8 mouse cellular contexts compared by ENCODE assay signal in the genomic region with DNA sequence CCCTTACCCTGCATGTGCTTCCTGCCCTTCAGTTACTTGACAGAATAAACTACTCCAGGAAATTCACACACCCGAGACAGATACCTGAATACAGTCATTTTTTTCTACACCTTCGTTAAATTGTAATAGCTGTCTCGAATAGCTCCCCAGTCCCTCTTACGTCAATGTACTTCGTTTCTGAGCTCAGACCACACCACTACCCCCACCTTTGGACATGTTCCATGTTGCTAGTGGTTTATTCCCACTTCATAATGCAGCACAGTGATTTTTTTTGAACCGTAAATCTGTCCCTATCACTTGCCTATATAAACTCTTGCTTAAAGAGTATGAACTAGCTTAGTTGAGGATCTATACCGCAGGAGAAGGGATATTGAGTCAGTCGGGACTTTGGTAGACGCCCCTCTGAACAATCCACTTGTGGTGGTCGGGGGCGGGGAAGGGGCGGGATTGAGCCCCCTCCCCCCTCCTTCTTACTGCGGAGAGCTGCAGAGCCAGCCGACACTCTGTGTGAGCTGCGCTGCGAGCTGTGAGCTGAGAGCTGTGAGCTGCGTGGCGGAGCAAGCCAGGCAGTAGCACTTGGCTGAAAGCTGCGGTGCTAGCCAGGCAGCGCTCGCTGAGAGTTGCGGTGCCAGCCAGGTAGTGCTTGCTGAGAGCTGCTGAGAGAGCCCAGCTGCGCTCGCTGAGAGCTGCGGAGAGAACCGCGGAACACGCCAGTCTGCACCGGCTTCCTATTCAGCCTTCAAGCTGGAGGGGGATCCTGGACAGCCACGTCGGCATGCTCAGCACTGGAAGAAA. TPM values are rescaled to one million over a fixed set of nuclear protein-coding genes. Genes with fewer than 3 reads are reported as not detected.
DNase-seq lines count a peak whose midpoint lies in the region; ATAC-seq lines count a peak whose summit lies in the region.

A gene (plus strand): TSS at position 501 of the 795 bp plus-strand sequence.

- peak within 1 kb of the TSS; percentile 79 for H3K27ac ChIP-seq in forebrain, embryonic 13.5 days

- H3K36me3 ChIP-seq in forebrain, embryonic 13.5 days (ENCODE audit: poor library complexity, severe bottlenecking): peaks cover 9% of the 10 kb centered on the region; the same call in 1 of the 2 replicates

- H3K9ac ChIP-seq in forebrain, embryonic 13.5 days: peak within 1 kb of the TSS; percentile 72

- peak; percentile 11 for DNase-seq in kidney, postnatal 10 days
- no peak for DNase-seq in kidney, adult 9 months
- no peak for DNase-seq in adrenal gland, postnatal 4 days (ENCODE audit: low spot score in 2 of 2)
- DNase-seq in liver: peak; percentile 24
- peak; percentile 22 for DNase-seq in right cerebral cortex, postnatal 14 days
- no peak for DNase-seq in layer of hippocampus, adult 9-10 months (ENCODE audit: low spot score)
- DNase-seq in thymus, postnatal 10 days (ENCODE audit: low spot score in 2 of 2): no peak

- peak within 1 kb of the TSS; percentile 69 for H3K4me2 ChIP-seq in forebrain, embryonic 13.5 days

- H3K4me3 ChIP-seq in forebrain, embryonic 13.5 days: peak within 1 kb of the TSS; percentile 55

- peak; percentile 96 for ATAC-seq in forebrain, embryonic 13.5 days

- 27% methylated on average over 31 of the region's 31 CpGs for whole genome bisulfite sequencing in forebrain, embryonic 13.5 days

- peaks cover 39% of the 10 kb centered on the region for H3K9me3 ChIP-seq in forebrain, embryonic 13.5 days (replicated peaks)

- H3K27me3 ChIP-seq in forebrain, embryonic 13.5 days: no peaks in the 10 kb centered on the region

- H3K4me1 ChIP-seq in forebrain, embryonic 13.5 days: 0 out of 2 replicates have a peak, but pooled peaks cover 10% of the 10 kb centered on the region

RNA-seq across cellular contexts. Expression of the gene that starts here (rescaled TPM):
- total RNA-seq in adrenal gland, postnatal 4 days (2021): 10 to 100 TPM; 10.2 to 12.6 TPM
- 16.6 and 22.1 TPM in 2 replicates for polyA plus RNA-seq in forebrain, embryonic 13.5 days (2015; fragmentation: Nextera tagmentation; extraction: Ambion mirVana)

Comparison
In these comparisons a context has a peak if more than half of its experiments do, and no peak if none do; other contexts are left out.
1. DNase-seq: peak in kidney, postnatal 10 days (single experiment), liver (single experiment) and right cerebral cortex, postnatal 14 days (single experiment); none in kidney, adult 9 months (single experiment), adrenal gland, postnatal 4 days (0 of 2), layer of hippocampus, adult 9-10 months (single experiment) and thymus, postnatal 10 days (0 of 2).